Mouse (Mus musculus) frontal cortex, postnatal 10 days (tissue): ENCODE results near the gene Ttbk1.

Source experiments
- DNase-seq, 2 experiments: peaks; one replicate each; pipeline ENCODE4 v3.0.0; 2022; ENCODE audit warnings: low spot score in 2 of 2, mixed read lengths in 1 of 2

Gene Ttbk1

DNA sequence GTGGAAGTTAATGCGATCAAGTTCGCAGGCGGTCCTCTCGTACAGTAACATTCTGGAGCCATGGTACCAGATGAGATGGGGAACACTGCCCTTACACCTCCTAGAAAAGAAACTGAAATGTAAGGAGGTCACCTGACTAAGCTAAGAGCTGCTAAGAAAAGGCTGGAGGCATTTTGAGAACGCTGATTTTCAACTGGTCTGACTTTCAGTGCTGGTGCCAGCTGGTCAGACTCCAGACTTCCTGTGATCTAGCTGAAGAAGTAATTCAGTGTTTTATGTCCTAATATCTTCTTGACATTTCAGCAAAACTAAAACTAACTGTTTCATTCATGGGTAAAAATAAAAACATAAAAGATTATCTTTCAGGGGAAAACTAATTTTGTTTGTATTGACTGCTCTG, 68.8 kb downstream of the Ttbk1 start:
- no peak for DNase-seq

DNA sequence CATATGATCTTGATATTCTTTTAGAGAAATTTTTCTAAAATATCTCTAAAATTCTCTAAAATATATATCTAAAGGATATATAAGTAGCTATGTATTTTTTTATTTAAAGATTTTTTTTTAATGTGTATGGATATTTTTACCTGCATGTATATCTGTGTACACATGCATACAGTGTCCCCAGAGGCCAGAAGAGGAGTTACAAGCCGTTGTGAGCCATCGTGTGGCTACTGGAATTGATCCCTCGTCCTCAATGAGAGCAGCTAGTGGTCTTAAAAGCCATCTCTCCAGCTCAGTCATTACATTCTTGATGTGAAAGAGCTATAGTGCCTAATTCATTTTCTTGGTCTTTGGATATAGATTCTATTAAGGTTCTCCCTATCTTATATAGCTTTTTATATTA, 79.0 kb downstream of the Ttbk1 start:
- no peak for DNase-seq

DNA sequence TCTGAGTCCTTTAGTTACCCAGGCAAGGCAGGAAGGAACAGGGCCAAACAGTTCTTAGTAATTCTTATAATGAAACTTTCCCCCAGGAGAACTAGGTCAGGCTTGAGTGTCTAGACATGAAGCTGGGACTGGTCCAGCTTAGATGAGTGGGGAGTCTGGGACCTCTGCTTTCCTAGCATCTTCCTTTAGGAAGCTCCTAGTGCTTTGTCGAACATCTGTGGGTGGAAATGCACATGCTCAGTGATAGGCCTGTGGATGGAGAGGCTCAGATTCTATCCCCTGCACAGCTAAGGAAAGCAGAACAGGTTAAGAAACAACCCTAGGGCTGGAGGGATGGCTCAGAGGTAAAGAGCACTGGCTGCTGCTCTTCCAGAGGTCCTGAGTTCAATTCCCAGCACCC, 92.8 kb downstream of the Ttbk1 start:
- DNase-seq = no peak

DNA sequence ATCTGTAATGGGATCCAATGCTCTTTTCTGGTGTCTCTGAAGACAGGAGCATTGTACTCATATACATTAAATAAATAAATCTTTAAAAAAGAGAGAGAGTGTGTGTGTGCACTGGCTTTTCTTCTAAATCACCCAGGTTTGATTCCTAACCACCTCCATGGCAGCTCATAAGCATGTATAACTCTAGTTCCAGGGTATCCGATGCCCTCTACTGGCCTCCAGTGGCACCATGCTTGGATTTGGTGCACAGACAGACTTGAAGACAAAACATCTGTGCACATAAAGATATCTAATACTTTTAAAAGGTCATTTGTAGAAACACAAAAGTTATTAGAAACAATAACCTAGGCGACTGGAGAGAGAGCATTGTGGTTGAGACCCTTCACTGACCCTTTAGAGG, 94.5 kb downstream of the Ttbk1 start:
- DNase-seq = peak in 1 of 2 experiments; percentile 16
